Mouse (Mus musculus): ENCODE measurements around the gene Kcnmb1. TPM values are rescaled to one million over a fixed set of nuclear protein-coding genes. Genes with fewer than 3 reads are reported as not detected.

The Kcnmb1 gene
- polyA plus RNA-seq, 1 experiment from 2014 or later, result 0.06 TPM

- no peak overlapping the region for H3K4me2 ChIP-seq
- H3K4me1 ChIP-seq, result 0 out of 2 replicates have a peak, but pooled peaks cover 8% of the 10 kb centered on the region
- H3K9ac ChIP-seq, result no peak overlapping the region
- H3K4me3 ChIP-seq, result no peak overlapping the region
- peaks cover 16% of the 10 kb centered on the region for H3K27me3 ChIP-seq
- H3K9me3 ChIP-seq, result no peaks in the 10 kb centered on the region
- ATAC-seq (ENCODE audit: insufficient number of reproducible peaks, insufficient read depth, low FRiP score, low TSS enrichment, low read depth), result no peak
- 23% methylated on average over 7 of the region's 7 CpGs for WGBS
- H3K36me3 ChIP-seq, result no peaks in the 10 kb centered on the region
- H3K27ac ChIP-seq, result no peak overlapping the region
These were observed 34.2 kb upstream of the Kcnmb1 start for GRCm38 (mm10) chr11:33928658-33929057.

- H3K27ac ChIP-seq, result no peak overlapping the region
- H3K4me2 ChIP-seq, result no peak overlapping the region
- no peaks in the 10 kb centered on the region for H3K9me3 ChIP-seq
- 0 out of 2 replicates have a peak, but pooled peaks cover 8% of the 10 kb centered on the region for H3K4me1 ChIP-seq
- WGBS, result 71% methylated on average over 11 of the region's 11 CpGs
- no peak overlapping the region for H3K9ac ChIP-seq
- peaks cover 13% of the 10 kb centered on the region for H3K27me3 ChIP-seq
- no peak for ATAC-seq (ENCODE audit: insufficient number of reproducible peaks, insufficient read depth, low FRiP score, low TSS enrichment, low read depth)
- H3K36me3 ChIP-seq, result no peaks in the 10 kb centered on the region
- no peak overlapping the region for H3K4me3 ChIP-seq
These were observed 33.4 kb upstream of the Kcnmb1 start for GRCm38 (mm10) chr11:33929412-33929811.

- H3K4me1 ChIP-seq, result no peaks in the 10 kb centered on the region
- ATAC-seq (ENCODE audit: insufficient number of reproducible peaks, insufficient read depth, low FRiP score, low TSS enrichment, low read depth), result no peak
- no peak overlapping the region for H3K4me3 ChIP-seq
- no peaks in the 10 kb centered on the region for H3K9me3 ChIP-seq
- WGBS, result 8% methylated on average over 10 of the region's 10 CpGs
- peaks cover 8% of the 10 kb centered on the region for H3K27me3 ChIP-seq
- no peak overlapping the region for H3K27ac ChIP-seq
- H3K36me3 ChIP-seq, result no peaks in the 10 kb centered on the region
- no peak overlapping the region for H3K9ac ChIP-seq
- H3K4me2 ChIP-seq, result no peak overlapping the region
These were observed 30.9 kb upstream of the Kcnmb1 start for GRCm38 (mm10) chr11:33931836-33932385.

GRCm38 (mm10) chr11:33932386-33933111, 30.3 kb upstream of the Kcnmb1 start:
- no peak for ATAC-seq (ENCODE audit: insufficient number of reproducible peaks, insufficient read depth, low FRiP score, low TSS enrichment, low read depth)
- H3K4me2 ChIP-seq, result no peak overlapping the region
- peaks cover 6% of the 10 kb centered on the region for H3K27me3 ChIP-seq
- no peaks in the 10 kb centered on the region for H3K9me3 ChIP-seq
- no peak overlapping the region for H3K4me3 ChIP-seq
- H3K9ac ChIP-seq, result no peak overlapping the region
- H3K27ac ChIP-seq, result no peak overlapping the region
- 63% methylated on average over 18 of the region's 18 CpGs for WGBS
- no peaks in the 10 kb centered on the region for H3K4me1 ChIP-seq
- H3K36me3 ChIP-seq, result no peaks in the 10 kb centered on the region

GRCm38 (mm10) chr11:33934286-33934685, 28.5 kb upstream of the Kcnmb1 start:
- Histone ChIP-seq H3K27ac (no peak overlapping the region), H3K4me1 (no peaks in the 10 kb centered on the region), H3K4me2 (no peak overlapping the region), H3K27me3 (no peaks in the 10 kb centered on the region), H3K36me3 (no peaks in the 10 kb centered on the region), H3K4me3 (no peak overlapping the region), H3K9ac (no peak overlapping the region), H3K9me3 (no peaks in the 10 kb centered on the region)
- no peak for ATAC-seq (ENCODE audit: insufficient number of reproducible peaks, insufficient read depth, low FRiP score, low TSS enrichment, low read depth)
- 56% methylated on average over 9 of the region's 9 CpGs for WGBS

- Histone ChIP-seq H3K4me2 (no peak overlapping the region), H3K36me3 (no peaks in the 10 kb centered on the region), H3K9ac (no peak overlapping the region), H3K9me3 (no peaks in the 10 kb centered on the region), H3K27me3 (no peaks in the 10 kb centered on the region), H3K4me1 (no peaks in the 10 kb centered on the region), H3K4me3 (no peak overlapping the region), H3K27ac (no peak overlapping the region)
- ATAC-seq (ENCODE audit: insufficient number of reproducible peaks, insufficient read depth, low FRiP score, low TSS enrichment, low read depth), result no peak
- 81% methylated on average over 8 of the region's 8 CpGs for WGBS
These were observed 25.2 kb upstream of the Kcnmb1 start for GRCm38 (mm10) chr11:33937641-33938040.

- Histone ChIP-seq H3K9me3 (no peaks in the 10 kb centered on the region), H3K27ac (no peak overlapping the region), H3K4me1 (no peaks in the 10 kb centered on the region), H3K36me3 (no peaks in the 10 kb centered on the region), H3K27me3 (no peaks in the 10 kb centered on the region), H3K9ac (no peak overlapping the region), H3K4me2 (no peak overlapping the region), H3K4me3 (no peak overlapping the region)
- ATAC-seq (ENCODE audit: insufficient number of reproducible peaks, insufficient read depth, low FRiP score, low TSS enrichment, low read depth), result no peak
- WGBS, result 32% methylated on average over 7 of the region's 7 CpGs
These were observed 24.1 kb upstream of the Kcnmb1 start for GRCm38 (mm10) chr11:33938561-33939274.

- Histone ChIP-seq H3K27ac (no peak overlapping the region), H3K9ac (no peak overlapping the region), H3K27me3 (no peaks in the 10 kb centered on the region), H3K4me2 (no peak overlapping the region), H3K9me3 (no peaks in the 10 kb centered on the region), H3K36me3 (no peaks in the 10 kb centered on the region), H3K4me3 (no peak overlapping the region), H3K4me1 (no peaks in the 10 kb centered on the region)
- WGBS, result 79% methylated on average over 4 of the region's 4 CpGs
- no peak for ATAC-seq (ENCODE audit: insufficient number of reproducible peaks, insufficient read depth, low FRiP score, low TSS enrichment, low read depth)
These were observed 23.2 kb upstream of the Kcnmb1 start for GRCm38 (mm10) chr11:33939456-33940113.

GRCm38 (mm10) chr11:33943565-33943964, 19.2 kb upstream of the Kcnmb1 start:
- WGBS, result 58% methylated on average over 1 of the region's 1 CpGs
- Histone ChIP-seq H3K36me3 (no peaks in the 10 kb centered on the region), H3K9me3 (no peaks in the 10 kb centered on the region), H3K4me2 (no peak overlapping the region), H3K27ac (no peak overlapping the region), H3K9ac (no peak overlapping the region), H3K4me3 (no peak overlapping the region), H3K4me1 (no peaks in the 10 kb centered on the region), H3K27me3 (no peaks in the 10 kb centered on the region)
- ATAC-seq (ENCODE audit: insufficient number of reproducible peaks, insufficient read depth, low FRiP score, low TSS enrichment, low read depth), result no peak

GRCm38 (mm10) chr11:33944067-33944785, 18.6 kb upstream of the Kcnmb1 start:
- no peak overlapping the region for H3K4me3 ChIP-seq
- no peaks in the 10 kb centered on the region for H3K4me1 ChIP-seq
- no peak overlapping the region for H3K27ac ChIP-seq
- no peaks in the 10 kb centered on the region for H3K27me3 ChIP-seq
- H3K9me3 ChIP-seq, result no peaks in the 10 kb centered on the region
- no peak for ATAC-seq (ENCODE audit: insufficient number of reproducible peaks, insufficient read depth, low FRiP score, low TSS enrichment, low read depth)
- H3K9ac ChIP-seq, result no peak overlapping the region
- H3K4me2 ChIP-seq, result no peak overlapping the region
- WGBS, result 64% methylated on average over 4 of the region's 4 CpGs
- no peaks in the 10 kb centered on the region for H3K36me3 ChIP-seq

GRCm38 (mm10) chr11:33944786-33945328, 18.0 kb upstream of the Kcnmb1 start:
- Histone ChIP-seq H3K4me3 (no peak overlapping the region), H3K4me2 (no peak overlapping the region), H3K9me3 (no peaks in the 10 kb centered on the region), H3K36me3 (no peaks in the 10 kb centered on the region), H3K4me1 (no peaks in the 10 kb centered on the region), H3K27ac (no peak overlapping the region), H3K9ac (no peak overlapping the region), H3K27me3 (no peaks in the 10 kb centered on the region)
- 86% methylated on average over 9 of the region's 9 CpGs for whole genome bisulfite sequencing
- no peak for ATAC-seq (ENCODE audit: insufficient number of reproducible peaks, insufficient read depth, low FRiP score, low TSS enrichment, low read depth)

Data from embryonic facial prominence, embryonic 13.5 days (tissue).